Mouse (Mus musculus) hindbrain, embryonic 16.5 days (tissue): Measurements from ENCODE around the gene Slc35c1. TPM values are rescaled to one million over a fixed set of nuclear protein-coding genes. Genes with fewer than 3 reads are reported as not detected.

ENCODE experiments used
- ATAC-seq: fragments of 200-750 bp; cut with Nextera tagmentation; 2 replicates; pipeline ENCODE4 v1.8.0; 2017; ENCODE audit warnings: moderate TSS enrichment, moderate library complexity
- H3K27ac ChIP-seq: fragments of 300-500 bp; sonication (generic); 2 replicates; pipeline ENCODE4 v1.5.1; 2014; ENCODE audit warnings: low read depth, mild to moderate bottlenecking, control low read depth, low read length, moderate library complexity
- H3K27me3 ChIP-seq: fragments of 300-500 bp; sonication (generic); replicated peaks from 2 replicates; pipeline ENCODE4 v1.6.1; 2014; ENCODE audit warnings: low read length; ENCODE audit not compliant: control insufficient read depth, insufficient read depth
- H3K36me3 ChIP-seq: fragments of 300-500 bp; sonication (generic); 2 replicates; pipeline ENCODE4 v1.6.1; 2014; ENCODE audit warnings: mild to moderate bottlenecking, low read length, moderate library complexity, mixed read lengths; ENCODE audit not compliant: control insufficient read depth, insufficient read depth
- H3K4me1 ChIP-seq: fragments of 300-500 bp; sonication (generic); 2 replicates; pipeline ENCODE4 v1.6.1; 2014; ENCODE audit warnings: low read depth, low read length; ENCODE audit not compliant: control insufficient read depth, insufficient read depth
- H3K4me2 ChIP-seq: fragments of 300-500 bp; sonication (generic); 2 replicates; pipeline ENCODE4 v1.6.1; 2014; ENCODE audit warnings: mild to moderate bottlenecking, low read length, control low read depth, moderate library complexity
- H3K4me3 ChIP-seq: fragments of 300-500 bp; sonication (generic); 2 replicates; pipeline ENCODE4 v1.5.1; 2014; ENCODE audit warnings: mild to moderate bottlenecking, low read length, control low read depth, moderate library complexity
- H3K9ac ChIP-seq: fragments of 300-500 bp; sonication (generic); 2 replicates; pipeline ENCODE4 v1.6.1; 2014; ENCODE audit warnings: low read depth, mild to moderate bottlenecking, control low read depth, low read length, moderate library complexity
- H3K9me3 ChIP-seq: fragments of 300-500 bp; sonication (generic); 2 replicates; pipeline ENCODE4 v1.6.1; 2014; ENCODE audit warnings: mild to moderate bottlenecking, low read length, moderate library complexity; ENCODE audit not compliant: control insufficient read depth
- WGBS: fragments of 180-500 bp; shearing (Covaris S2); extraction: QIAGEN DNeasy Blood & Tissue Kit; methylation state at CpG from one replicate; pipeline ENCODE4 v1.1.7; 2014; 5-methylcytosine and 5-hydroxymethylcytosine counted together
- polyA plus RNA-seq: library from polyadenylated mRNA; unstranded; fragments of >200 nt; fragmentation: Nextera tagmentation; extraction: Ambion mirVana; gene quantifications from 2 replicates; pipeline ENCODE4 v1.2.1, GENCODE M21; 2015

The Slc35c1 gene
- polyA plus RNA-seq, 1 experiment from 2014 or later, result 18.9 TPM

GRCm38 (mm10) chr2:92432299-92433295, 27.7 kb downstream of the Slc35c1 start:
- WGBS, result 21% methylated on average over 17 of the region's 17 CpGs
- no peak for ATAC-seq
- H3K4me1 ChIP-seq, result peaks cover 40% of the 10 kb centered on the region
- H3K4me2 ChIP-seq, result peak overlapping the region; percentile 92
- H3K27me3 ChIP-seq, result no peaks in the 10 kb centered on the region
- peak overlapping the region; percentile 84 for H3K4me3 ChIP-seq
- no peaks in the 10 kb centered on the region for H3K36me3 ChIP-seq
- no peaks in the 10 kb centered on the region for H3K9me3 ChIP-seq
- peak overlapping the region; percentile 82 for H3K27ac ChIP-seq
- peak overlapping the region; percentile 88 for H3K9ac ChIP-seq

DNA sequence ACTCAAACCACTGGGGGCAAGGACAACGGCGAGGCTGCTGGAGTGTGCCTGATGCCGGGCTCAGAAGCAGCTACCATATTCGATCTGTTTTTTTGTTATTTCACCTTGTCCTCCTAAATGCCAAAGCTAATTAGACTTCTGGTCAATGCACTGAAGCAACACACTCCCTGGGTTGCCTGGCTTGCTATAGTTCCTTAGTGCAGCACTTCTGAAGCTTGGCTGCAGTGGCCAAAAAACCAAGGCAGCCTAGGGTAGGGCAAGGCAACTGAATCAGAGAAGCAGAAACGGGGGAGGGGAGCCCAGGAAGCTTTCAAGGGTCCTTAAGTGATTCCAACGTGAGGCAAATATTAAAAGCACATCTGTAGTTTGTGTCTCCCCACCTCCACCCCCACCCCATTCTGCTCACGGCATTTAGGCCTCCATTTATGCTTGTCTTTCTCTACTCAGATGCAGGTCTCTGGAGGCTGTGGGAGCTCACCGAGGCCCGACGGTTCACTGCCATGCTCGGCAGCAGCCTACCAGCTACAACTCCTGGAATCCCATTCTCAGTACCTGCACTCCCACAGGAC, 28.6 kb downstream of the Slc35c1 start:
- H3K9ac ChIP-seq, result peak overlapping the region; percentile 88
- H3K27ac ChIP-seq, result peak overlapping the region; percentile 82
- WGBS, result 13% methylated on average over 11 of the region's 11 CpGs
- H3K9me3 ChIP-seq, result no peaks in the 10 kb centered on the region
- H3K36me3 ChIP-seq, result no peaks in the 10 kb centered on the region
- peak overlapping the region; percentile 84 for H3K4me3 ChIP-seq
- peak overlapping the region; percentile 92 for H3K4me2 ChIP-seq
- peaks cover 48% of the 10 kb centered on the region for H3K4me1 ChIP-seq
- ATAC-seq, result no peak
- no peaks in the 10 kb centered on the region for H3K27me3 ChIP-seq

- Histone ChIP-seq H3K4me3 (peak overlapping the region; percentile 84), H3K36me3 (no peaks in the 10 kb centered on the region), H3K9ac (peak overlapping the region; percentile 88), H3K4me2 (peak overlapping the region; percentile 92), H3K27ac (peak overlapping the region; percentile 82), H3K27me3 (no peaks in the 10 kb centered on the region), H3K4me1 (peaks cover 52% of the 10 kb centered on the region), H3K9me3 (no peaks in the 10 kb centered on the region)
- WGBS, result 47% methylated on average over 21 of the region's 21 CpGs
- peak; percentile 10 for ATAC-seq
These were observed 29.4 kb downstream of the Slc35c1 start for GRCm38 (mm10) chr2:92430723-92431541.

DNA sequence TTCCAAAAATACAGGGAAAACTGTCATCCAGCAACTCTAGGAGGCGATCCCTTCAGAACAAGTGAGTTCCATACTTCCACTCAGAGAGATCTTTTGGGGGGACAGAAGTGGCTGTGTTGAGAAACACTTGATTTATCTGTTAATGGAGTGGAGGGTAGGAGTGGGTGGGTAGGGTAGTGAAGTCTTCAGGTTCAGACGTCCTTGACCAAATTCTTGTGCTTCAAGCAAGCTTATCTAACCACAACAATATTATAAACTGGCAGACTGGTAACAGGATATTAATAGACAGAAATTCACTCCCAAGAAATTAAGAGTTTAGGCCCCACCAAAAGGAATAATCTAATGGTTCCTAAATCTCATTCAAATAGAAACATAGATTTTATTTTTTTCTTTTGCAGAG, 30.2 kb downstream of the Slc35c1 start:
- H3K4me1 ChIP-seq, result peaks cover 55% of the 10 kb centered on the region
- H3K4me2 ChIP-seq, result no peak overlapping the region; the same call in 1 of the 2 replicates
- no peaks in the 10 kb centered on the region for H3K9me3 ChIP-seq
- ATAC-seq, result no peak
- no peak overlapping the region for H3K27ac ChIP-seq
- no peaks in the 10 kb centered on the region for H3K36me3 ChIP-seq
- no peaks in the 10 kb centered on the region for H3K27me3 ChIP-seq
- no peak overlapping the region for H3K4me3 ChIP-seq
- no peak overlapping the region for H3K9ac ChIP-seq
- WGBS, result 87% methylated on average over 2 of the region's 2 CpGs

DNA sequence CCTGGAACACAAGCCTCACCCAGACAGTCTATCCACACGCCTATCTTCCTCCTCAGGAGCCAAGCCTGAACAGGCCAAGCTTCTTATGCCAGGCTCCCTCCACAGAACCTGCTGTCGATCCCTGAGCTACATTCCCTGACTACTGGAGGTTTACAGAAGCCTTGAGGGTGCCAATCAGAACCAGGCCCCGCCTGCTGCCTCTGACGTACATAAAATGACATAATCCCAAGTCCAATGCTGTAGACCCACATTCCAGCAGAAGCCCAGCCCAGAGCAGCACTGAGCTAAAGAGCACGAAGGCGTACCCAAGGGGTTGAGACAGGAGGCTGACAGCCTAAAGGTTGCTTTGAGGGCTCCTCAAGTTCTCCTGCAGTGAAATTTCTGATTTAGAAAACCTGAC, 32.5 kb downstream of the Slc35c1 start:
- WGBS, result 56% methylated on average over 6 of the region's 6 CpGs
- no peak for ATAC-seq

DNA sequence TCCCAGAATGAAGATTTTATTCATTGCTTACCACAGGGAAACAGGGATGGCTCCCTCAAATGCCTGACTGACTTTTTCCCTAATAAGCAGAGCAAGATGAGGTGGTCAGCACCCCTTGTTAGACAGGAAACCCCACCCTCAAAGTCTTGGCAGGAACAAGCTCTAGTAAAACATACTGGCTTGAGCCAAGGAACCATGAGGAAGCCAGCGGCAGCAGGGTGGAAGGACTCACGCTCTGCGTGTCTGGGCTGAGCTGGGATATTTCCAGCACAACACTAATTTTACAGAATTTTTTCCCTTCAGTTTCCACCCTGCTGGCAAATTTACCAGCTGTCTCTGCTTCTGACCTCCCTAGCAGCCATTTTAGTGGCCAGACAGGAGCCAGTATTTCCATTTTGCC, 33.9 kb downstream of the Slc35c1 start:
- H3K4me2 ChIP-seq, result no peak overlapping the region
- H3K27ac ChIP-seq, result peak overlapping the region; percentile 60
- ATAC-seq, result no peak
- H3K27me3 ChIP-seq, result no peaks in the 10 kb centered on the region
- peaks cover 55% of the 10 kb centered on the region for H3K4me1 ChIP-seq
- H3K9me3 ChIP-seq, result no peaks in the 10 kb centered on the region
- H3K4me3 ChIP-seq, result no peak overlapping the region
- peaks cover 17% of the 10 kb centered on the region for H3K36me3 ChIP-seq
- 38% methylated on average over 3 of the region's 3 CpGs for WGBS
- no peak overlapping the region for H3K9ac ChIP-seq

More for the DNA sequence above, 32.5 kb downstream of the Slc35c1 start:
- no peak overlapping the region for H3K4me3 ChIP-seq
- peaks cover 69% of the 10 kb centered on the region for H3K4me1 ChIP-seq
- no peaks in the 10 kb centered on the region for H3K27me3 ChIP-seq
- H3K9me3 ChIP-seq, result no peaks in the 10 kb centered on the region
- H3K36me3 ChIP-seq, result peaks cover 6% of the 10 kb centered on the region; the same call in 1 of the 2 replicates
- no peak overlapping the region for H3K4me2 ChIP-seq
- peak overlapping the region; percentile 44; the same call in 1 of the 2 replicates for H3K27ac ChIP-seq
- H3K9ac ChIP-seq, result no peak overlapping the region; the same call in 1 of the 2 replicates

DNA sequence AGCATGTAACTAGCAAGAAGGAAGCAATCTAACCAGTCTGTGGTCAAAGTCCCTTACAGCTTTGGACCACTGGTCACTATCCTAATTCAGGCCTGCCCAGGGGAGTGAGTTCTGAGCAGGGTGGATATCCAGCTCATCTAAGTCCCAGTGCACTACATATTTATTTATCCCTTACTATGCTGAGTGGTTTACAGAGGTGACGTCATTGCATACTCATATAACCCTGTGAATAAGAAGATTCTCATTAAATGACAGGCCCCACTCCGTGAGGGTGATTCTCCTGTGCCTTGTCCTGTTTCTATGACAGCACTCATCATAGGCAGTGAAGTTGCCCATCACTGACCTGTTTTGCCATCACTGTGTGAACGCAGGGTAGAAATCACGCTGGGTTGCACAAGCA, 35.0 kb downstream of the Slc35c1 start:
- WGBS, result 60% methylated on average over 4 of the region's 4 CpGs
- H3K4me3 ChIP-seq, result no peak overlapping the region
- no peak overlapping the region for H3K9ac ChIP-seq
- no peaks in the 10 kb centered on the region for H3K27me3 ChIP-seq
- peaks cover 46% of the 10 kb centered on the region for H3K4me1 ChIP-seq
- H3K9me3 ChIP-seq, result no peaks in the 10 kb centered on the region
- H3K4me2 ChIP-seq, result no peak overlapping the region
- H3K36me3 ChIP-seq, result peaks cover 28% of the 10 kb centered on the region
- peak overlapping the region; percentile 68 for H3K27ac ChIP-seq
- ATAC-seq, result no peak

GRCm38 (mm10) chr2:92424462-92425308, 35.7 kb downstream of the Slc35c1 start:
- H3K27ac ChIP-seq, result peak overlapping the region; percentile 82
- H3K36me3 ChIP-seq, result peaks cover 30% of the 10 kb centered on the region
- H3K4me2 ChIP-seq, result no peak overlapping the region
- H3K9ac ChIP-seq, result no peak overlapping the region
- no peak overlapping the region for H3K4me3 ChIP-seq
- peak; percentile 78 for ATAC-seq
- no peaks in the 10 kb centered on the region for H3K9me3 ChIP-seq
- no peaks in the 10 kb centered on the region for H3K27me3 ChIP-seq
- H3K4me1 ChIP-seq, result peaks cover 45% of the 10 kb centered on the region
- WGBS, result 34% methylated on average over 9 of the region's 9 CpGs
